ENCODE assay signal across 7 mouse cellular contexts in the genomic region with DNA sequence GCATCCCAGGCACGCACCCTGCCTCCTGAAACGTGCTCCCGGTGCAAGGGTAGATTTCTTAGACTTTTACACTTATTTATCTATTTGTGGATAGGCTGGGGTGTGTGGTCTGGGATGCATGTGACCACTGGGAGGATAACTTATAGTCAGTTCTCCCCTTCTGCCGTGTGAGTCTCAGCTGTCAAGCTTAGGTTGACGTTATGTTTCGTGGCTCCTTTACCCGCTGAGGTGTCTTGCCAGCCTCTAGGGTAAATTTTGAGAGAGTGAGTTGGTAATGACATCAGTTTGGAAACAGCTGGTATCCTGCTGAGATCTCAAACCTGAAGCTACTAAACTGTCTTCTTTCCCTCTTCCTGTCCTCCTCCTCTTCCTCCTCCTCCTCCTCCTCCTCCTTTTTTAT. TPM values are rescaled to one million over a fixed set of nuclear protein-coding genes. Genes with fewer than 3 reads are reported as not detected.
DNase-seq lines count a peak whose midpoint lies in the region; ATAC-seq and TF ChIP-seq lines count a peak whose summit lies in the region.

No protein-coding gene starts in this region.

- no peak for TF ChIP-seq POLR2A in spleen, adult 2 months (IDR thresholded peaks at IDR 0.05; ENCODE audit: low read depth, low read length)
- no peak for TF ChIP-seq POLR2A in limb, embryonic 14.5 days (IDR thresholded peaks at IDR 0.05; ENCODE audit: borderline replicate concordance, extremely low read depth, insufficient read depth, insufficient read length)
- no peak for TF ChIP-seq POLR2A in small intestine, adult 2 months (IDR thresholded peaks at IDR 0.05; ENCODE audit: low read depth, low read length)

- H3K4me2 ChIP-seq in limb, embryonic 14.5 days (replicated peaks; ENCODE audit: low read depth, low read length, severe bottlenecking), result peak overlapping the region; percentile 57

- no peaks in the 10 kb centered on the region; the same call in 1 of the 2 replicates for H3K36me3 ChIP-seq in spleen, adult 2 months (ENCODE audit: control insufficient read depth, insufficient read depth, low read length)
- H3K36me3 ChIP-seq in limb, embryonic 14.5 days (ENCODE audit: control insufficient read depth, insufficient read depth, low read length), result no peaks in the 10 kb centered on the region
- H3K36me3 ChIP-seq in small intestine, adult 2 months (ENCODE audit: control insufficient read depth, insufficient read depth, low read length), result no peaks in the 10 kb centered on the region

- ATAC-seq in erythroblast, adult 5-6 weeks (replicated peaks; ENCODE audit: low FRiP score, poor library complexity, severe bottlenecking), result peak; percentile 65
- no peak for ATAC-seq in limb, embryonic 14.5 days (ENCODE audit: low FRiP score, low read depth)
- ATAC-seq in granulocyte monocyte progenitor cell, adult 5-6 weeks (replicated peaks; ENCODE audit: poor library complexity, severe bottlenecking), result no peak

- H3K9me3 ChIP-seq in limb, embryonic 14.5 days (ENCODE audit: control insufficient read depth, low read length), result no peaks in the 10 kb centered on the region

- DNase-seq in spleen, adult 2 months (ENCODE audit: low read depth in 1 of 2, low spot score in 2 of 2), result peak in 1 of 2 experiments; percentile 53
- DNase-seq in spleen, postnatal 36 days (ENCODE audit: low spot score in 2 of 2), result no peak
- DNase-seq in limb, embryonic 14.5 days (ENCODE audit: low spot score), result no peak
- DNase-seq in spleen, adult 12 weeks (ENCODE audit: low spot score), result no peak

- H3K27me3 ChIP-seq in spleen, adult 2 months (ENCODE audit: control insufficient read depth, insufficient read depth, low read length), result no peaks in the 10 kb centered on the region
- no peaks in the 10 kb centered on the region for H3K27me3 ChIP-seq in limb, embryonic 14.5 days (ENCODE audit: control insufficient read depth, insufficient read depth, low read length)
- H3K27me3 ChIP-seq in small intestine, adult 2 months (ENCODE audit: control insufficient read depth, insufficient read depth, low read length), result no peaks in the 10 kb centered on the region

- 14% methylated on average over 7 of the region's 7 CpGs for WGBS in spleen, adult 2 months
- 14% methylated on average over 7 of the region's 7 CpGs for WGBS in limb, embryonic 14.5 days
- WGBS in small intestine, adult 2 months, result 8% methylated on average over 7 of the region's 7 CpGs

- H3K9ac ChIP-seq in limb, embryonic 14.5 days (ENCODE audit: low read depth, low read length, severe bottlenecking), result peak overlapping the region; percentile 43; the same call in 1 of the 2 replicates

- peaks cover 12% of the 10 kb centered on the region for H3K4me1 ChIP-seq in spleen, adult 2 months (ENCODE audit: control insufficient read depth, insufficient read depth, insufficient read length)
- peaks cover 7% of the 10 kb centered on the region; the same call in 1 of the 2 replicates for H3K4me1 ChIP-seq in limb, embryonic 14.5 days (ENCODE audit: control insufficient read depth, insufficient read depth, low read length)
- peaks cover 6% of the 10 kb centered on the region; the same call in 1 of the 2 replicates for H3K4me1 ChIP-seq in small intestine, adult 2 months (ENCODE audit: control insufficient read depth, insufficient read depth, insufficient read length, low read length)

- no peak for TF ChIP-seq CTCF in spleen, adult 2 months (IDR thresholded peaks at IDR 0.05; ENCODE audit: extremely low read depth, insufficient read depth, insufficient read length, insufficient replicate concordance)
- TF ChIP-seq CTCF in small intestine, adult 2 months (IDR thresholded peaks at IDR 0.05; ENCODE audit: extremely low read depth, insufficient read length, insufficient replicate concordance, low read depth, low read length), result no peak

- H3K4me3 ChIP-seq in spleen, adult 2 months (ENCODE audit: extremely low read depth, insufficient read depth, insufficient read length), result peak overlapping the region; percentile 47
- H3K4me3 ChIP-seq in limb, embryonic 14.5 days (replicated peaks; ENCODE audit: low read length), result peak overlapping the region; percentile 35
- H3K4me3 ChIP-seq in small intestine, adult 2 months (ENCODE audit: low read depth, low read length), result peak overlapping the region; percentile 43

- peak overlapping the region; percentile 87 for H3K27ac ChIP-seq in spleen, adult 2 months (ENCODE audit: insufficient read depth, low read length)
- H3K27ac ChIP-seq in limb, embryonic 14.5 days (replicated peaks; ENCODE audit: low read depth, low read length), result peak overlapping the region; percentile 59
- peak overlapping the region; percentile 39 for H3K27ac ChIP-seq in small intestine, adult 2 months (ENCODE audit: insufficient read depth, low read depth, low read length)

RNA-seq across cellular contexts. Expression of a gene that starts 3.6 kb away (rescaled TPM):
- 1.9 and 2.3 TPM in 2 replicates for polyA plus RNA-seq in spleen, adult 2 months (2012; rRNA removed)
- total RNA-seq in erythroblast, adult 5-6 weeks (2015; ENCODE audit: low replicate concordance), result 2.5 TPM in 1 of 2 replicates, not detected in the other
- total RNA-seq in erythroblast, adult 5-6 weeks (2017; ENCODE audit: low replicate concordance), result not detected in 2 replicates
- 0.13 and 0.14 TPM in 2 replicates for polyA plus RNA-seq in limb, embryonic 14.5 days (2012; rRNA removed)
- 0.18 TPM in 1 of 2 replicates, not detected in the other for polyA plus RNA-seq in limb, embryonic 14.5 days (2014; fragmentation: Nextera tagmentation; extraction: Ambion mirVana)
- 1.4 and 8.3 TPM in 2 replicates for polyA plus RNA-seq in small intestine, adult 2 months (2012; rRNA removed)
- not detected in 2 replicates for total RNA-seq in granulocyte monocyte progenitor cell, adult 5-6 weeks (2014; fragmentation: Nextera tagmentation)
- total RNA-seq in granulocyte monocyte progenitor cell, adult 5-6 weeks (2017), result 1.9 TPM in 1 of 2 replicates, not detected in the other

RNA-seq across cellular contexts. Expression of a gene that starts 17.4 kb away (rescaled TPM):
- 19.2 and 27.3 TPM in 2 replicates for polyA plus RNA-seq in spleen, adult 2 months (2012; rRNA removed)
- total RNA-seq in erythroblast, adult 5-6 weeks (2015; ENCODE audit: low replicate concordance), result 28.4 and 63.2 TPM in 2 replicates
- total RNA-seq in erythroblast, adult 5-6 weeks (2017; ENCODE audit: low replicate concordance), result 28.5 and 48.2 TPM in 2 replicates
- polyA plus RNA-seq in limb, embryonic 14.5 days (2012; rRNA removed), result 49.7 and 66.4 TPM in 2 replicates
- 67.1 and 76.1 TPM in 2 replicates for polyA plus RNA-seq in limb, embryonic 14.5 days (2014; fragmentation: Nextera tagmentation; extraction: Ambion mirVana)
- 7.3 and 27.7 TPM in 2 replicates for polyA plus RNA-seq in small intestine, adult 2 months (2012; rRNA removed)
- 86.2 and 138 TPM in 2 replicates for total RNA-seq in granulocyte monocyte progenitor cell, adult 5-6 weeks (2014; fragmentation: Nextera tagmentation)
- total RNA-seq in granulocyte monocyte progenitor cell, adult 5-6 weeks (2017), result 63.2 and 78.7 TPM in 2 replicates

RNA-seq across cellular contexts. Expression of a gene that starts 18.9 kb away (rescaled TPM):
- polyA plus RNA-seq in spleen, adult 2 months (2012; rRNA removed), result 59.6 and 75.8 TPM in 2 replicates
- total RNA-seq in erythroblast, adult 5-6 weeks (2015; ENCODE audit: low replicate concordance), result 15.0 and 32.4 TPM in 2 replicates
- 15.8 and 18.0 TPM in 2 replicates for total RNA-seq in erythroblast, adult 5-6 weeks (2017; ENCODE audit: low replicate concordance)
- polyA plus RNA-seq in limb, embryonic 14.5 days (2012; rRNA removed), result 163 and 236 TPM in 2 replicates
- 219 and 233 TPM in 2 replicates for polyA plus RNA-seq in limb, embryonic 14.5 days (2014; fragmentation: Nextera tagmentation; extraction: Ambion mirVana)
- 32.9 and 63.2 TPM in 2 replicates for polyA plus RNA-seq in small intestine, adult 2 months (2012; rRNA removed)
- total RNA-seq in granulocyte monocyte progenitor cell, adult 5-6 weeks (2014; fragmentation: Nextera tagmentation), result 160 and 218 TPM in 2 replicates
- 119 and 145 TPM in 2 replicates for total RNA-seq in granulocyte monocyte progenitor cell, adult 5-6 weeks (2017)

RNA-seq across cellular contexts. Expression of a gene that starts 19.0 kb away (rescaled TPM):
- 76.4 and 95.8 TPM in 2 replicates for polyA plus RNA-seq in spleen, adult 2 months (2012; rRNA removed)
- 14.8 and 16.1 TPM in 2 replicates for total RNA-seq in erythroblast, adult 5-6 weeks (2015; ENCODE audit: low replicate concordance)
- total RNA-seq in erythroblast, adult 5-6 weeks (2017; ENCODE audit: low replicate concordance), result 5.3 and 7.7 TPM in 2 replicates
- polyA plus RNA-seq in limb, embryonic 14.5 days (2012; rRNA removed), result 97.5 and 132 TPM in 2 replicates
- polyA plus RNA-seq in limb, embryonic 14.5 days (2014; fragmentation: Nextera tagmentation; extraction: Ambion mirVana), result 57.1 and 61.9 TPM in 2 replicates
- polyA plus RNA-seq in small intestine, adult 2 months (2012; rRNA removed), result 41.8 and 76.3 TPM in 2 replicates
- 30.1 and 32.7 TPM in 2 replicates for total RNA-seq in granulocyte monocyte progenitor cell, adult 5-6 weeks (2014; fragmentation: Nextera tagmentation)
- total RNA-seq in granulocyte monocyte progenitor cell, adult 5-6 weeks (2017), result 10.9 and 12.2 TPM in 2 replicates

RNA-seq across cellular contexts. Expression of a gene that starts 39.0 kb away (rescaled TPM):
- polyA plus RNA-seq in spleen, adult 2 months (2012; rRNA removed), result 72.0 and 79.8 TPM in 2 replicates
- 77.5 and 144 TPM in 2 replicates for total RNA-seq in erythroblast, adult 5-6 weeks (2015; ENCODE audit: low replicate concordance)
- 5.9 and 14.1 TPM in 2 replicates for total RNA-seq in erythroblast, adult 5-6 weeks (2017; ENCODE audit: low replicate concordance)
- polyA plus RNA-seq in limb, embryonic 14.5 days (2012; rRNA removed), result 222 and 265 TPM in 2 replicates
- 411 and 420 TPM in 2 replicates for polyA plus RNA-seq in limb, embryonic 14.5 days (2014; fragmentation: Nextera tagmentation; extraction: Ambion mirVana)
- 63.6 and 100 TPM in 2 replicates for polyA plus RNA-seq in small intestine, adult 2 months (2012; rRNA removed)
- total RNA-seq in granulocyte monocyte progenitor cell, adult 5-6 weeks (2014; fragmentation: Nextera tagmentation), result 526 and 559 TPM in 2 replicates
- total RNA-seq in granulocyte monocyte progenitor cell, adult 5-6 weeks (2017), result 84.9 and 130 TPM in 2 replicates
